Mouse (Mus musculus) gastrocnemius, adult 8-10 months (tissue): Measurements from ENCODE around the gene Gm20388. TPM values are rescaled to one million over a fixed set of nuclear protein-coding genes. Genes with fewer than 3 reads are reported as not detected.
"Not testable (repeated sequence)": the region's sequence is repeated elsewhere in the genome, so short reads cannot be mapped to it uniquely, and the experiment has no call there.

Experiments
- DNase-seq, 2 experiments: peaks; one replicate each; pipeline ENCODE4 v3.0.0; 2022; ENCODE audit warnings: low spot score in 2 of 2
- total RNA-seq, 4 experiments: library from RNA; stranded (reverse); gene quantifications; 2 replicates each; pipeline ENCODE4 v1.2.4; 2022

Gm20388 gene
- total RNA-seq, 4 experiments from 2014 or later = 4.4 to 20.0 (median 7.9) TPM; not detected in 1

DNA sequence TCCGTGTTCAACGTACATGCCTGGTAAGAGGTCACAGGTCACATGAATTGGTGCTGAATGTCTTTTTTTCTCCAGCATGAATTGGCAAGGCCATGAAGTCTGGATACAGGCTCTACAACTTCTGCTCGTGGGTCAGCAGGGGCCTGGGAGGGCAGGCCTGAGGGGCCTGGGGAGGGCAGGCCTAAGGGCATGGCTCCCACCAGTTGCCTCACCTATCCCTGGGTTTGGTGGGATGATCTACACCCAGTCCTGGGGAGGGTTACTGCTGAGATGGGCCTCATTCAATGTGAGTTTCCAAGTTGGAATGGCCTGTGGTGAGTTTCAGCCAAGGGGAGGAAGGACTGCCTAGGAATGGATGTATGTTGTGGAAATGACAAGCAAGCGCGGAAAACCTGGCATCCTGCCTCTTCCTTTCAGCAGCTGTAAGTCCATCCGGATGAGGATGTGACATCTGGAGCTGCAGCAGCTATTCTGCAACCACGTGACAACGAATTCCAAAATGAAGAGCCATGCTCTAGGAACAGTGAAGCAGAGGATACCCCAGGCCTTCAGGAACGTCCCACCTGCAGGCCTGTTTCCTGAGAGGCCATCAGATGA lies 3492.2 kb downstream of the Gm20388 start:
- no peak for DNase-seq

DNA sequence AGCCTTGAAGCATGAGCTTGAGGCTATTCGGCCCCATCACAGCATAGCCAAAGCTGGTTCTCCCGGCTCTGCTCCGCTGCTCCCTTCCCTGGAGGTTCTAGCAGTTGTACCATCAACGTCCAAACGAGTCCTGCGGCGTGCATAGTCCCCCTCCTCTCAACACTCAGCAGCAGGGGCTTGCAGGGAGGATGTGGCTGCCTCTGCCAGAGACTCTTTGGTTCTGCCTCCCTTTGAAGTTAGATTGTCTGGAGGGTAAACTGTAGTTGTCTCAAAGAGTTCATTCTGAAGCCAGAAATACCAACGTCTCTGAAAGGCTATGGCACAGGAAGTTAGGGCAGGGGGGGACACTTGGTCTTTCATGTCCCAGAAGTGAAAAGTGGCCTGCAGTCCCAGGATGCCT lies 3493.9 kb downstream of the Gm20388 start:
- no peak for DNase-seq

DNA sequence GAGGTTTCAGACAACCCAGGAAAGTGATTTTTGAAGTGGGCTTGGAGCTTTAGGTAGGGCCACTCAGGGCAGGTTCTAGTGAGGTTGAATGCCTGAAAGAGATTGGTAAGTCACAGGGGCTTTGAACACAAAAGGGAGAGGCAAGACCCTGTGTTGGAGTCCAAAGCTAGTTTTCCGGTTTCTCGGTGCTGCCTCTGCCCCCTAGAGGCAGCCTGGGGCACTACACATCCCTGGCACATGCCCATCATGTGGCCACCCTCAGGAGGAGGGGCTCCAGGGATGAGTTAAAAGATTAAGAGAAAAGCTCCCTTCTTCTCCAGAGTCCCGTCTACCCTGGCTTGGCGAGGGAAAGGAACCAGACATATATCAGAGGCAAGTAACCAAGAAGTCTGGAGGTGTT lies 3496.1 kb downstream of the Gm20388 start, which contains the start of gene Mc1r:
Mc1r (plus strand) TSS at position 322 of the 400 bp plus-strand sequence.
- DNase-seq = peak; percentile 33 to 42

DNA sequence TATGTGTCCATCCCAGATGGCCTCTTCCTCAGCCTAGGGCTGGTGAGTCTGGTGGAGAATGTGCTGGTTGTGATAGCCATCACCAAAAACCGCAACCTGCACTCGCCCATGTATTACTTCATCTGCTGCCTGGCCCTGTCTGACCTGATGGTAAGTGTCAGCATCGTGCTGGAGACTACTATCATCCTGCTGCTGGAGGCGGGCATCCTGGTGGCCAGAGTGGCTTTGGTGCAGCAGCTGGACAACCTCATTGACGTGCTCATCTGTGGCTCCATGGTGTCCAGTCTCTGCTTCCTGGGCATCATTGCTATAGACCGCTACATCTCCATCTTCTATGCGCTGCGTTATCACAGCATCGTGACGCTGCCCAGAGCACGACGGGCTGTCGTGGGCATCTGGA lies 3497.0 kb downstream of the Gm20388 start:
- DNase-seq = no peak

DNA sequence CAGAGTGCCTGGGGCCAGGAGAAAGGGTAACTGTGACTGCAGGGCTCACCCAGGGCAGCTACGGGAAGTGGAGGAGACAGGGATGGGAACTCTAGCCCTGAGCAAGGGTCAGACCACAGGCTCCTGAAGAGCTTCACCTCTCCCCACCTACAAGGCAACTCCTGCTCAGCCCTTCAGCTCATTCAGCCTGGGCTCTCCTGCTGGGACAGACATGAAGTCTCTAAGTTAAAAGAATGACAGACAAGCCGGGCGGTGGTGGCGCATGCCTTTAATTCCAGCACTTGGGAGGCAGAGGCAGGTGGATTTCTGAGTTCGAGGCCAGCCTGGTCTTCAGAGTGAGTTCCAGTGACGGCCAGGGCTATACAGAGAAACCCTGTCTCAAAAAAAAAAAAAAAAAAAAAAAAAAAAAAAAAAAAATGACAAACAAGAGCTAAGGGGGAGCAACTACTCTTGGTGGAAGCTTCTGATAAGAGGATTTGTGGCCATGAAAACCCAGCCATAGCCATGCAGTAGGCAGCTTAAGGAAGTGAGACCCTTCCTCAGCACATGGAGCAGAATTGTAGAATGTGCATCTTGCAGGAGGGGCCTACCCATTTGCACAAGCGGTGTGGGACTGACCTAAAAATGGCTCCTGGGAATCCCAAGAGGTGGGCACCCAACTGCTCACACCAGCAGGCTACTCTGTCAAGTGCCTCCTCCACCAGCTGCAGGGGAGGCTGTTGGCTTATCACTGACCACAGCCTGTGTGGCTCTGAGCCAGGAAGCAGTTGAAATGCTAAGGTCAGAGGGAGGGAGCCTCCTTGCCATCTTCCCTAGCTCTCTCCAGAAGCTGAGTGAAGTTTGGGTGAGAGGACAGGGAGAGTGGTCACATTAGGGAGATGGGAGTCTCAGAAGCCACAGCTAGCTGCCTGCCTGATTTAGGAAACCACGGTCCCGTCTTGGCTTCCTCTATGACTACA lies 3498.2 kb downstream of the Gm20388 start:
- DNase-seq = no peak

DNA sequence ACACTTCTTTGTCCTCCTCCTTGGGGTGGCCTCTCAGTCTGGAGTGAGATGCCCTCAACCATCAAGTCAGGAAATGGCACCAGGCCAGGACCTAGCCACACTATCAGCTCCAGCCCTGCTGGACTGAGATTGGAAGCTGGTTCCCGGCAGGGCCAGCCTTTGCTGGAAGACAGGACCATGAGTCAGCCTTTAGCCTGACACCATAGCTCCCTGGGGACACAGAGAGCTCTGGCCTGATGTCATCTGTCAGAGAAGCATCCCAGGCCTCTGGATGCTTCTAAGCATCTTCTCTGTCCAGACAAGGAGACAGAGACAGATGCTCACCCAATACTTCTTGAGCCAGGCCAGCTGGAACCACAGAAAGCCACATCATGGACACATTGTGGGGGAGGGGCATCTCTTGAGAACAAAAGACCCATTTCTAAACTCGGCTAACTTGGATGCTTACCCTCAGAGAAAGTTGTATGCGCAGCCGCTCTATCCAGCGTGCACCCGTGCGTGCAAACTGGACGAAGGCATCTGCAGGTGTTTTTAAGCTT lies 3499.5 kb downstream of the Gm20388 start:
- DNase-seq = peak in 1 of 2 experiments; percentile 30

DNA sequence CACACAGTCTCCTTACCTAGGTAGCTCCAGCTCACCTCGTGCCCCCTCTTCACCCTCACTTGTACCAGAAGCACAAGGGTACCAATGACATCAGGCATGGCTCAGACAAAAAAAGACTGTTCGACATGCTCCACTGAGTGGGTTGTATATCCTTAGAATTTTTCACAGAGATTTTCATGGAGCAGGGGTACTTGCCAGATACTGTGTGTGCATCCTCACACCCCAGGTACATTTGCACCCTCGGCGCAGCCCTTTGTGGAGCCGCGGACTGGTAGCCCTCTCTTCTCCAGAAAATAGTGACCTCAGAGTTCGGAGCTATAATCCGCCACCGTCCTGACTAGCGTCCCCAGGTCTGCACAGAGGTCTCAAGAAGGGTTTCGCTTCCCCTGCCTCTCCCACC lies 3500.1 kb downstream of the Gm20388 start:
- DNase-seq = no peak

DNA sequence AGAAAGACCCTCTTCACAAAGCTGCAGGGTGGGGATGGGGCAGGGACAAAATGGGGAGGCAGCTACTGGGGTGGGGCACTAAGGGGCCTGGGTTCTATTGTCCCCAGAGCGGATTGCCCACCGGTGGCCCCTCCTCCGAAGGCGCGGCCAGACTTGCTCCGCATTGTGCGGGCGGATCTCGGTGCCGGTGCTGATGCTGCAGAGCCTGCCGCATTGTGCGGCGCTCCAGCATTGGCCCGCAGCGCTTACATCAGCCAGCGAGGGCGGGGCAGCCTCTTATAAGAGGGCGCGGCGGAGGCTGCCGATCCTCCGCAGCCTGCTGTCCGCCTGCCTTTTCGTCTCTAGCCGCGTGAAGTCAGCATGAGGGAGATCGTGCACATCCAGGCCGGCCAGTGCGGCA lies 3500.6 kb downstream of the Gm20388 start, which contains the start of gene Tubb3:
Tubb3 (plus strand) TSS at position 179 of the 400 bp plus-strand sequence.
- no peak for DNase-seq

DNA sequence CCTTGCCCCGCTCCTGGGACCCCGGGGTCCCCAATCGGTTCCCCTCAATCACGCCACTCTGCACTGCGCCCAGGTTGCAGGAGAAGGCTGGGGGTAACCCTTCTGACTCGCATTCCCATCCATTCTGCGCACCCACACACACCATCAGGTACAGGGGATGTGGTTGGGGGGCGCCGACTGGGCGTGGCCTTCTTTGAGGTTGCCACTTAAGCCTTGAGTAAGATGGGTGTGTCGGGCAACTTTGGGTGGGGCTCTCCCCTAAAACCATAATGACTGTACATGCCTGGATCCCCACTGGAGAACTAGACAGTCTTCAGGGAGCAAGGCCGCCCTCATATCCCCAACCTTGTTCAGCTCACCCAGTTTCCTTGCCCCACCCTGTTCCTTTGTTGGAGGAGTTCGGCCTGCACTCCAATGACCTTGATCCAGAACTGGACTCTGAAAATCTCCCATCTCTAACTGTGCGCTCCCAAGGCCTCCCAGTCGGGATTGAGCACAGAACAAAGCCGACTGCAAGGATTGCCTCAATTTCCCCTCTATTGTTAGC lies 3501.2 kb downstream of the Gm20388 start:
- DNase-seq = no peak

DNA sequence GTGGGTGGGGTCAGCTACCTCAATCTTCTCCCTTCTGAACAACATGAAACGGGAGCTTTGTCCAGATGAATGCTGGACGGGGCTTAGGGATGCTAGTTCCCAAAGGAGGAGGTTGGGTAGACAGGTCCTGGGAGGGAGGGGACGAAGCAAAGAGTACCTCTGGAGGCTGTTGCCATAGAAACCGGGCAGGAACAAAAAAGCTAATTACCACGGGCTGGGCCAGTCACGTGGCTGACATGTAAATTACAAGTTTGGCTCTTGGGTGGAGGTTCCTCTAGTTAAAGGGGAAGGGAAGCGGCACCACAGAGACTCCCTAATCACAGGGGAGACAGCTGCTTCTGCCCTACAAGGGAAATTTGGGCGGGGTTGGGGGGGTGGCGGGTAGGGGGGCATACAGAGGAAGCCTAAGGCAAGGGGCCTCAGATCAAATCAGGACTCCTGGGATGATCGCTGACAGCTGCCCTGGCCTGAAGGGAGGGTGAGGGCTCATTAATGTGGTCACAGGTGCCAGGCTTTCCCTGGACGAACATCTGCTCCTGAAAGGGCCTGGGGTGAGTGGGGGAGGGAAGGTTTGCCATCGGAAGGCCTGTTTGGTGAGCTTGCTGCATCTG lies 3502.0 kb downstream of the Gm20388 start:
- DNase-seq = no peak

DNA sequence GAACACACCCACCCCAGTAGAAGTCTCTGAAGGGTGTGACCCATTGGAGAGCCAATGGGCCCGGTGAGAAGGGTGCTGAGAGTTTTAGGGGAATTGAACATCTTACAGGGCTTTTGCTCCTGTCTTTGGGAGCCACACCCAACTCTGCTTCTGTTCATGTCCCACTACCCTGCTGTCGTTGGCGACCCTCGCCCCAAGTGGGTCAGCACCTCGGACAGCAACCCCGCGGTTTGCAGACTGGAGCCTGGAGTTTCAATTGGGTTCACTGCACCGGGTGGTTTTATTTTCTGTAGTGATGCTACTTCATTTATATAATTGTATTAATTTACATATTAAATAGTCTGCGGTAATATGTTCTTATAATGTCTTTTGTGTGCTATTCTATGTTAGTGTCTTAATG lies 3503.6 kb downstream of the Gm20388 start:
- no peak for DNase-seq

DNA sequence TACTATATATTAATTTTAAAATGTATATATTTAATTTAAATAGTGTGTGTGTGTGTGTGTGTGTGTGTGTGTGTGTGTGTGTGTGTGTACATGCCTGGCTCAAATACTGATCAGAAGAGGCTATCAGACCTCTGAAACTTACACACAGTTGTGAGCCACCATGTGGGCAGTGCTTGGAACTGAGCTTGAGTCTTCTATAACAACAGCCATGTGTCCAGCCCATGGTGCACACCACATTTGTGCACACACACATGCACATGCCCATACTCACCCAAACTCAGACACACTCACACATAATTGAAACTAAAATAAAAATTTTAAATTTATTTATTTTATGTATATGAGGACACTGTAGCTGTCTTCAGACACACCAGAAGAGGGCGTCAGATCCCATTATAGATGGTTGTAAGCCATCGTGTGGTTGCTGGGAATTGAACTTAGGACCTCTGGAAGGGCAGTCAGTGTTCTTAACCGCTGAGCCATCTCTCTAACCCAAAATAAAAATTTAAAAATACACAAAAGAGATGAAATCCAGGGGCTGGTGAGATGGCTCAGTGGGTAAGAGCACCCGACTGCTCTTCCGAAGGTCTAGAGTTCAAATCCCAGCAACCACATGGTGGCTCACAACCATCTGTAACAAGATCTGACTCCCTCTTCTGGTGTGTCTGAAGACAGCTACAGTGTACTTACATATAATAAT lies 3504.5 kb downstream of the Gm20388 start:
- DNase-seq = not testable (repeated sequence)

DNA sequence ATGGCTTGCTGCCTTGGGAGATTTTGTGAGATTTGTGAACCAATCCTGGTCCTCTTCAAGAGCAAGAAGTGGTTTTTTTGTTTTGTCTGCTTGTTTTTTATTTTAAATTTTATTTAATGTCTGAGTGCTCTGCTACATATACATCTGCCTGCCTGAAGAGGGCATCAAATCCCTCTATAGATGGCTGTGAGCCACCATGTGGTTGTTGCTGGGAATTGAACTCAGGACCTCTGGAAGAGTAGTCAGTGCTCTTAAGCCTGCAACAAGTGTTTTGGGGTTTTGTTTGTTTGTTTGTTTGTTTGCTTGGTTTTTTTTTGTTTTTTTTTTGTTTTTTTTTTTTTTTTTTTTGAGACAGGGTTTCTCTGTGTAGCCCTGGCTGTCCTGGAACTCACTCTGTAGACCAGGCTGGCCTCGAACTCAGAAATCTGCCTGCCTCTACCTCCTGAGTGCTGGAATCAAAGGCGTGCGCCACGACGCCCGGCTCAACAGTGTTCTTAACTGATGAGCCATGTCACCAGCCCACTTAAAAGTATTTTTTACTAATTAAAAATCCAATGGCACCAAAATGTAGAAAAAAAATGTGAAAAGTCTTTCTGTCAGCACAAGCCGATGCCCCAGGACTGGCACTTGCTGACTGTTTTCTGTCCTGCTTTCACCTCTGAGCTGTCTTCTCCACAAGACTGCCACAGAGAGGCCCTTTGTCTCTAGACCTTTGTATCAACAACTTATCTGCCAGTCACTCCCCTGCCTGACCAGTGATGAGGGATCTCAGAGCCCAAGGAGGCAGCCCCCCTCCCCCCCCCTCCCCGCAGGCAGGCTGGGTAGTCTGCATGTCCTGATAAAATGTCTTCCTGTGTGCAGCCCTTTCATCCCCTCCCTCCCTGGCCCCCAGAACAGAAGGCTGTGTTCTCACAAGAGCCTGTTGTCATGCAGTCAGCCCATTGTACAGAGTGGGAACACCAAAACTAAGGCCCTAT lies 3505.6 kb downstream of the Gm20388 start:
- no peak for DNase-seq

DNA sequence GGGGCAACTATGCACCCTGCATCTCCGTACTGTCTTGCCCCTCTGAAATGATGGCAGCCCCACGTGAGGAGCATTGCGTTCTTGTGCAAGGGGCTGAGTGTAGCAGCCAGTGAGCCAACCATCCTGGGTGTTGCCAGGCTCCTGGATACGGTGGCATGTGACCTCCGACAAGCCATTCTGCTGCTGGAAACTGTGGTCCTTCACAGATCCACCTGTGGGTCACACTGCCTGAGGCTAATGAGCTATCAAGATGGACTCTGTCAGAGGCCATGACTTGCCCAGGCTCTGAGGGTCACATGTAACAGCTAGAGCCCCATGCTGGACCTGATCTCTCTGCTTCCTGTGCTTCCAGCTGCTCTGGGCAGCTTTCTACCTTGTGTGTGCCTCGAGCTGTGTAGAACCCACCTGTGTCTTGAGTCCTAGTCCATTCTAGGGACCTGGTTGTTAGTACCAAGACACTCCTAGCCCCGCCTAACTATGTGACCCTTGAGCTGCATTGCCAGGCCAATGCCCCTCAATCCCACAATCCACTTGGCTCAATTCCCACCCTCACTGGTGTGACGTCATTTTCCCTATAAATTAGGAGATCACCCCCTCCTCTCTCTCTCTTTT lies 3506.4 kb downstream of the Gm20388 start:
- DNase-seq = no peak

DNA sequence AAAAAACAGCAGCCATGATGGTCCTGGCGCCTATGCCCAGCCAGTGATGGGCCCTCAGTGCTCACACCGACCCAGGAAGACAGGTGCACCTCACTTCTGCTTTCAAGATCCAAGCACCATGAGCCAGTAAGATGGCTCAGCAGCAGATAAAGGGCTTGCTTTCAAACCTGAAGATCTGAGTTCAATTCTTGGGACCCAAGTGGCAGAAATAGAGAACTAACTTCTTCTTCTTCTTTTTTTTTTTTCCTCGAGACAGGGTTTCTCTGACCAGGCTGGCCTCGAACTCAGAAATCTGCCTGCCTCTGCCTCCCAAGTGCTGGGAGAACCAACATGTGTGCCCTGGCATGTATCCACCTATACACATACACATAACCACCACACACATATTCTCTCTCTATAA lies 3509.1 kb downstream of the Gm20388 start:
- no peak for DNase-seq

DNA sequence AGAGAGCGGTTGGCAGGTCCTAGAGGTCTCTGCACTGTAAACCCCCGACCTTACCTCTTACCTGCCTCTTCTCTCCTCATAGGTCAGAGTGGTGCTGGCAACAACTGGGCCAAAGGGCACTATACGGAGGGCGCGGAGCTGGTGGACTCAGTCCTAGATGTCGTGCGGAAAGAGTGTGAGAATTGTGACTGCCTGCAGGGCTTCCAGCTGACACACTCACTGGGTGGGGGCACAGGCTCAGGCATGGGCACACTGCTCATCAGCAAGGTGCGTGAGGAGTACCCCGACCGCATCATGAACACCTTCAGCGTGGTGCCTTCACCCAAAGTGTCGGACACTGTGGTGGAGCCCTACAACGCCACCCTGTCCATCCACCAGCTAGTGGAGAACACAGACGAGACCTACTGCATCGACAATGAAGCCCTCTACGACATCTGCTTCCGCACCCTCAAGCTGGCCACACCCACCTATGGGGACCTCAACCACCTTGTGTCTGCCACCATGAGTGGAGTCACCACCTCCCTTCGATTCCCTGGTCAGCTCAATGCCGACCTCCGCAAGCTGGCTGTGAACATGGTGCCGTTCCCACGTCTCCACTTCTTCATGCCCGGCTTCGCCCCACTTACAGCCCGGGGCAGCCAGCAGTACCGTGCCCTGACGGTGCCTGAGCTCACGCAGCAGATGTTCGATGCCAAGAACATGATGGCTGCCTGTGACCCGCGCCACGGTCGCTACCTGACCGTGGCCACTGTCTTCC lies 3510.1 kb downstream of the Gm20388 start:
- DNase-seq = no peak

DNA sequence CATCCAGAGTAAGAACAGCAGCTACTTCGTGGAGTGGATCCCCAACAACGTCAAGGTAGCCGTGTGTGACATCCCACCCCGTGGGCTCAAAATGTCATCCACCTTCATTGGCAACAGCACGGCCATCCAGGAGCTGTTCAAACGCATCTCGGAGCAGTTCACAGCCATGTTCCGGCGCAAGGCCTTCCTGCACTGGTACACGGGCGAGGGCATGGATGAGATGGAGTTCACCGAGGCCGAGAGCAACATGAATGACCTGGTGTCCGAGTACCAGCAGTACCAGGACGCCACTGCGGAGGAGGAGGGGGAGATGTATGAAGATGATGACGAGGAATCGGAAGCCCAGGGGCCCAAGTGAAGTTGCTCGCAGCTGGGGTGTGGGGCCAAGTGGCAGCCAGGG lies 3510.7 kb downstream of the Gm20388 start:
- no peak for DNase-seq

DNA sequence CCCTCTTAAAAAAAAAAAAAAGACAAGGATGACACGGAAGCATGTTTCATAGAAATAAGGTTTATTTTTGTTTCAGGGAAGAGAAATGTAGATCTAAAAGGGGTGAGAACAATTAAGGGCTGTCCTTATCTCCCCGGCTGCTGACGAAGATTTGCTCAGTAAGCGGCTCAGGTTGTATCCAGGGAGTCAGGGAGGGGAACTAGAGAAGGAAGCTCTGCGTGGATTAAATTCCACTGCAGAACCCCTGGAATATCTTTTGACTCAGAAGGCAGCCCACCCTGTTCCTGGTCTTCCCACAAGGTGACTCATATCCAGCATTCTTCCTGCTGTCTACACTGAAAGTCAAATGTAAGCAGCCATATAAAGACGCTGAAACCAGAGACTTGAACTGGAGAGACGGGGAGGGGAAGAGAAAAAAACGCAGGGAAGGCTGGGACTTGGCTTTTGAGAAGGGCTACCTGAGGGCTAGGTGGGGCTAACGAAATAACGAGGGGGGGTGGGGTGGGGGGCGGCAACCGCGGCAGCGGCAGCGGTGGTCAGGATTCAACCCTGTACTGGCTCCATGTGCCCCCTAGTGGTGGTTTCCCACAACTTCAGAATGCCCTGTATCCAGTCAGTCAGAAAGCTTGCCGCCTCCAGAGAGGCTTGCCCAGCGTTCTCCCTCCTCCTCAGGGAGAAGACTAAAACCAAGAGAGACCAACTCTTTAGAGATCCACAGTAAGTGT lies 3511.6 kb downstream of the Gm20388 start:
- DNase-seq = peak; percentile 32 to 35
